Mouse (Mus musculus) erythroblast, adult 5-6 weeks (primary cell): Measurements from ENCODE around the gene Tbxa2r. TPM values are rescaled to one million over a fixed set of nuclear protein-coding genes. Genes with fewer than 3 reads are reported as not detected.

ENCODE experiments used
- ATAC-seq: replicated peaks from 2 replicates; pipeline ENCODE4 v1.8.0; 2016; ENCODE audit warnings: moderate number of reproducible peaks, mild to moderate bottlenecking, moderate TSS enrichment, inconsistent platforms; ENCODE audit not compliant: poor library complexity, low FRiP score, severe bottlenecking
- total RNA-seq, 2 experiments: library from RNA; stranded (forward) in 1 of 2; stranded (reverse) in 1 of 2; fragments of 150-400 nt in 1 of 2; fragments of 200-764, 138-1000 nt in 1 of 2; gene quantifications; 2 replicates each; pipeline versions ENCODE4 v1.2.3 to v1.2.4; 2015 to 2017; ENCODE audit warnings: low replicate concordance in 2 of 2

Tbxa2r gene
- total RNA-seq, 2 experiments from 2014 or later, result not detected

DNA sequence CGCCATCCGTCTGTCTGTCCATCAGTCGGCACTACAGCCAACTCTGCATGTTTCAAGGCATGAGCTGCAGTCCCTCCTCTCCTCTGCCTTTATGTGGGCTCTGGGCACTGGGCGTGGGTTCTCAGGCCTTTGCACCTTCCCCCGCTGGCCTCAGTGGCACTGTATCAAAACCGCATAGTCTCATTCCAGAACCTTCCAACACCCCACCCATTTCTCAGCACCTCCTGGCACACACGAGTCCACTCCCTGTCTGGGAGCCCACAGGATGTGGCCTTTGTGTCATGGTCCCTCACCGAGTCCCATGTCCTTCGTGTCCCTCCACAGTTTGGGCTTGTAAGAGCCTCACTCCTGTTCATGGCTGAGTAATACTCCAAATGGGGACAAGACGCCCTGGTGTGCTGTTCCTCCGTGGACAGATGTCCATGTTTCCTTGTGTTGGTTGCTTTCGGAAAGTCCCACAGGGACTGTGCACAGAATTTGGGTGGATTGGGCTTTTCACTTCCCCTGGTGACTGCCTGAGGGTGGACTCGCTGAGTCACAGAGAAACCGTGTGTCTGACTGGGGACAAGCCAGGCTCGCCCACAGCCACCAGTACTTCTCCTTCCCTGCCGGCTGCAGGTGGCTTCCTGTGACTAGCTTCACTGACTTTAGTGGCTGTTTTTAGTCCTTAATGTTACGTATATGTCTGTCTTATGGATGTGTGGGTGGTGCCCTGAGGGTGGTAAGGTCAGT lies 30.0 kb upstream of the Tbxa2r start:
- no peak for ATAC-seq

DNA sequence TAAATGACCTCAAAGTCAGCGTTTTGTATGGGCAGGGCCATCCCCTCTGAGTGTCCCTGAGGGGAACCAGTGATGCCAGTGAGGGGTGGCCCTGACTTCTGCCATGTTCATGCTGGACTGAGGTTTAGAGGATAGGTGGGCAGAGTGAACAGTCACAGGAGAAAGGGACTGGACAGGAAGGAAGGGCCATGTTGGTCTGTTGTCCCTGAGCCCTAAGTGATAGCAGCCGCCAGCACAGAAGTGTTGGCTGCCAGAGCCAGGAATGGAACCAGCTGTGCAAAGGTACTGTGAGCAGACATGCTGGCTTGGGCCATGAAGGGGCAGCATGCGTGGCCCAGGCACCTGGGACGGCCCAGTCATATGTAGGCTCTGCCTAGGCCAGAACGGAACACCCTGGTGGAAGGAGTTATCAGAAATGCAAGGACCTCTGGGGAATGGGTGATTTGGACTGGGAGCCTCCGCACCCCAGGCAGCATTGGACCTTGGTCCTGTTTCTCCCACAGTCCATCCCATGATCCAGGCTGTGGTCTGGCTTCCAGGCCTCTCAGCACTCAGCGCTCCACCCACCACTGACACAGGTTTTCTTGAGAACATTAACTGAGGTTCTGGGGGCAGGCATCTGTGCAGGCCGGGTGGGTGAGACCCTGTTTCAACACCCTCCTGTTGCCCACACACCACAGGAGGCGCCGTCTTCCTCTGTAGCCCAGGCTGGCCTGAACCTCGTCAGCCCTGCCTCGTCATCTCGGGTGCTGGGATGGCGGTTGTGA lies 28.8 kb upstream of the Tbxa2r start:
- ATAC-seq, result no peak

DNA sequence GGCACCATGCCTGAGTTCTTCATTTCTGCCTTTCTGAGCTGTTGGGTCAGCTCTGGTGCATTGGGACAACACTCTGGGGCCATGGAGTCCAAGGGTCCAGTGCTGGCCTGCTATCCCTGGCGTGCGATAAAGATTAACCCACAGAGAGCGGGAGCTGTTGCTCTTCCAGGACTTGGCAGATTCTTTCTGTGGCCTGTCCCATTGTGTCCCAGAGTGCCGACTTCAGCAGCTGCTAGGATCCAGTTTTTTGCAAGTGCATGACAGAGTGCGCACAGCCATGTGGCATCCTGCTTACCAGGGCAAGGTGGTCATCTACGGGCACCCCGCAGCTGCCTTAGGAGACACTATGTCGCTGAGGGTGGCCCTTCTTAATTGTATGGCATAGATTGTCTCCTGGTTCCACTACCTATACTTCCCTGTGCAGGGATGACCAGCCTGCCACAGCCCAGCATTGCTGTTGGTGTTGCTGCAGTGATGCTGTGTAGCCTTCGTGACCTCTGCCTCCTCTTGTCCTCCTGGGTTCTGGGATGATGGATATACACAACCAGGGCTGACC lies 28.1 kb upstream of the Tbxa2r start:
- no peak for ATAC-seq

DNA sequence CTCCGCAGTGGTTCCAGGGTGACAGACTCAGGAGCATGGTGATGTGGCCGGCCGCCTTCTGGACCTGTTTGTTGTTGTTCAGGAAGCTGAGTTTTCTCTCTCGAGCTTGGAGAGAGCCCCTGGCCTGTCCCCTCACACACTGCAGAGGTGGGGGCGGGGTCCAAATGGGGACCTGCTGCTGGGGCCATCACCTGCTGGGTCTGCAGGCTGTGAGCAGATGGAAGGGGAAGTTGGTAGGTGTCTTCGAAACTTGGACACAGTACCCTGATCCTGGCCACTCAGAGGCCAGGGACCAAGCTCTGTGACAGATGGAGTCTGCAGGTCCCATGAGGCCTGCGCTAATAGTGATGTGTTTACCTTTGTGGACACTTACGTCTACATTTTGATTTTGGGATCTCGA lies 27.2 kb upstream of the Tbxa2r start:
- no peak for ATAC-seq

DNA sequence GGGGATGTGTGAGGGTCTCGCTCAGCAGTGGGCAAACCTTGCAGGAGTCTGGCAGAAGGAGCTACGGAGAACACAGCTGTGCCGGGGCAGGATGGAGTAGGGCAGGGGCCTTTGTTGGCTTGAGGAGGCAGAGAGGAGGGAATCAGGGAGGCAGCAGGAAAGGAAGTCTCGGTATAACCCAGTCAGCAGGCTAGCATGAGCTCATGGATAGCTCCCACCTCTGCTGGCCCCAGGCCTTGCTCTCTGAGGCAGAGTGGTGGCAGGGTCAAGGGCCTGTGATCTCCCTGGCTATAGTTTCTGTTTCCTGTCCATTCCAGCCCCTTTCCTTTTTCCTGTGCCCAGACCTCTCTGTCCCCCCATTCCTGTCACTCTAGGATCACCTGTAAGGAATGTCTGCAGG lies 26.2 kb upstream of the Tbxa2r start:
- ATAC-seq, result no peak

DNA sequence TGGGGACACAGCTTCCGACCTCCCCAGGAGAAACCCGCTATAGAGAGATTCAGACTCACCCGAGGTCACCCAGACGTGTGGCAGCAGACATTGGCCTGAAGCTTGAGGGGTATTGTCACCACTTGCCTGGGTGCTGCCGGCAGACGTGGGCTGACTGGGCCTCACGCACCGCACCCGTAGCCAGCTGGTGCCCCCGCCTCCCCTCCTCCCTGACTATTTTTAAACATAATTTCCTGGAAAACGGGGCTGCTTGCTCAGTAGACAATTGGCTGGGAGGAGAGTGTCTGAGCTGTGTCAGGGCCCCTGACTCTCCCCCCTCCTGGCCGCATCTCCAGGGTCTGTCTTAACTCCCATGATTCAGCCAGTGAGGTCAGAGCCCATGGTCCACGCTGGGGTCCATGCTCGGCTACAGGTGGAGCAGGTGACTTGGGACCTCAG lies 25.7 kb upstream of the Tbxa2r start:
- ATAC-seq, result no peak

DNA sequence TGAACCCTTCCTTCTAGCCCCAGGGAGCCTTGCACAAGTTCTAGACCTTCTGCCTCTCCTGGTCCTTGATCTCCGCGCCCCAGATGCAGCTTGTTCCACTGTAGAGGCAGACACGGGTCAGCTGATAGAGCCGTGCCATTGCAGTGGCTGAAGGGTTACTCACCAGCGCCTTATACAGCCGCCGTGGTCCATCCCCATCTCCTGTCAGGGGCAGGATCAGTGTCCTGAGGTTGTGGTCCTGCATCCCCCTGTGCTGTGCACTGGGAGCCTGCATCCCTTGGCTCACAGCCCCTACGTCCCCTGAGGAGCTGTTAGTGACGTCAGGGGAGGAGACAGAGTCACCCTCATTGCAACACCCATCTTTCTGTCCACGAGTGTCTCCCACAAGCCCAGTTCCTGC lies 25.3 kb upstream of the Tbxa2r start:
- ATAC-seq, result no peak

DNA sequence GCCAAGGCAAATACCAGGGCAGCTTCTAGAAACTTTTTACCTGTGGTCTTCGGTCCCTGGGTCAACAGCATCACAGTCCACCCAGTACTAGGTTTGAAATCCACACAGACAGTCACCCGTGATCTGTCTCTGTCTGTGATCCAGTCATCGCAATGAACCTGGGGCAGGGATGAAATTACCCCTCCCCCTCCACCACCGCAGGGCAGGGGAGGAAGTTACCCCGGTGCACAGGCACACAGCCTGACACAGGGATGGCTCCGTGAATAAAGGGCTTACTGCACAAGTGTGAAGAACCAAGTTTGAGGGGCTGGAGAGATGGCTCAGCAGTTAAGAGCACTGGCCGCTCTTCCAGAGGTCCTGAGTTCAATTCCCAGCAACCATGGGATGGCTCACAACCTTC lies 24.8 kb upstream of the Tbxa2r start:
- ATAC-seq, result no peak

DNA sequence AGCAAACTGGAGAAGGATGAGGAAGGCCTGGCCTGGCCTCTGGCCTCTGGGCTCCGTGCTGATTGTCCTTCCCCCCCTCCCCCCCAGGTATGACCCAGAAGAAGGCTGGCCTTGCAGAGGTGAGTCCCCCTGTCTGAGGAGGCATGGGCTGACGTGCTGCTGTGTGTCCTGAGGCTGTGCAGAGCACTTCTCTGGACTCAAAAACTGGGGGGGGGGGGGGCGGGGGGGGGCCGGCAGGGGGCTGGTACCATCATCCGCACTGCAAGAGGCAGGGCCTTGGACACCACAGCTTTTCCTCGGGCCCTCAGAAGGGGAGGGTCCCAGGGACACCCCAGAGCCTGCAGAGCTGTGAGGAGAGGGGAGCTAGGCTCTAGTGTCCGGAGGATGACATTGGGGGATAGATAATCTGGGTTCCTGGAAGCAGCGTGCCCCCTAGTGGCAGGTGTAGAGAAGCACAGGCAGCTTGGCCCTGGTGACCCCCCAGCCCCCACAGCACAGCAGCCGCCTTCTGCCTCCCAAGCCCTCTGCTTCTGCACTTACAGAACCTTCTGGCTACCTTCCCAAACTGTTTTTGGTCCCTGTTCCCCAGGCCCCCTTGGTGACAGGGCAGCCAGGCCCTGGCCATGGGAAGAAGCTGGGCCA lies 23.8 kb upstream of the Tbxa2r start:
- ATAC-seq, result peak; percentile 66

DNA sequence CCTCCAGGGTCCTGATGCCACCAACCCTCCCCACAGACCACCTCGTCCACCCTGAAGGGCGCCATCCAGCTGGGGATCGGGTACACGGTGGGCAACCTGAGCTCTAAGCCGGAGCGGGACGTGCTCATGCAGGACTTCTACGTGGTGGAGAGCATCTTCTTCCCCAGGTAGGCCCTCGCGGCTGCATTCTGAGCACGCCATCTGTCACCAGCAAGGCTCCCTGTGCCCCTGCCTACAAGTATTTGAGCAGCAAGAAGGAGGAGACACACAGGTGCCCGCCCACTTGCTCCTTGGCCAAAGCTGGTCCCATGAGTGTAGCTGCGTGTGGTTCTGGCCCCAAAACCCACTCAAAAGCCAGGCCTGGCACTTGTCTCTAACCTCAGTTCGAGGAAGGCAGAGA lies 22.9 kb upstream of the Tbxa2r start:
- no peak for ATAC-seq

DNA sequence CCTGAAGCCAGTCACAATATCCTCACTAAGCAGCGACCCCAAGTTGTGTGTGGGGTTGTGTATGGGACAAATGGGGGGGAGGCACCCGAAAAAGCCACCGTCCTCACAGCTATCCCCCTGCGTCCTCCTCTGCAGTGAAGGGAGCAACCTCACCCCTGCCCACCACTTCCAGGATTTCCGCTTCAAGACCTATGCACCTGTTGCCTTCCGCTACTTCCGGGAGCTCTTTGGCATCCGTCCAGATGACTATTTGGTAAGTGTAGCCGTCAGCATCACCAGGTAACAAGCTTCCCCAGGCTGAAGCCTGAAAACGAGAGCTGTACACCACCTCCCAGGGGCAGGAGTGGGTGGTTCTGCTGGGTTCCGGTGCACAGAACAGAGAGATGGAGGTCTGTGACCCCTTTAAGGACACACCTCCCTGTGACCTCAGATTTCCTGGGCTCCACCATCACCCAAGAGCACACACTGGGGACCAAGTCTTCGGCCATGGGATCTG lies 22.3 kb upstream of the Tbxa2r start:
- ATAC-seq, result no peak

DNA sequence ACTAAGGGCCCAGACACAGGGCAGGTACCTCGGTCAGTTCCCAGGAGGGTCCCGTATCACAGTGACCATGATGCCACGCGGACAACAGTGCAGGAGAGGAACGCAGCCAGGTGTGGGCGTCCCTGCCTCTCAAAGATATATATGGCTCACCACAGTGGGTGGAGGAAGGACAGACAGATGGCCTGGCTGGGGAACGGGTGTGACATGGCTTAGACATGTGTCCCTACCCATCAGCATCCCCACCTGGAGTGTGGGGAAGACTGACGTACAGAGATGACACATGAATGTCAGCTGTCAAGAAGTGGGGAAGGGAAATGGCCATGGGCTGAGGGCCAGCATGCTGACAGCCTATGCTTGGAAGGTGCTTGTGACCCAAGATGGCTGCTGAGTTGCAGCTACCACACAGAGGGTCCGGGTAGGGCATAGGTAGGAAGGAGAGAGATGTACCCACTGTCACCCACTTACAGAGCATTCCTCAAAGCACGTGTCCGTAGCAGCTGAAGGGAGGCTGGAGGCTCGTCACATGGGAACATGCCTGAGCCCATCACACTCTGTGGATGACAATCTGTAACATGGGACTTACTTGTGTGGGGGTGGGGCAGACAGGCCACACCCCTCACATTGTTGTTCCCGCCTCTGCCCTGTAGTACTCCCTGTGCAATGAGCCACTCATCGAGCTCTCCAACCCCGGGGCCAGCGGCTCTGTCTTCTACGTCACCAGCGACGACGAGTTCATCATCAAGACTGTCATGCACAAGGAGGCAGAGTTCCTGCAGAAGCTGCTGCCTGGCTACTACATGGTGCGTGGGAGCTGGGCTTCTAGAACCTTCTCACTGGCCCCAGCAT lies 21.5 kb upstream of the Tbxa2r start:
- no peak for ATAC-seq

DNA sequence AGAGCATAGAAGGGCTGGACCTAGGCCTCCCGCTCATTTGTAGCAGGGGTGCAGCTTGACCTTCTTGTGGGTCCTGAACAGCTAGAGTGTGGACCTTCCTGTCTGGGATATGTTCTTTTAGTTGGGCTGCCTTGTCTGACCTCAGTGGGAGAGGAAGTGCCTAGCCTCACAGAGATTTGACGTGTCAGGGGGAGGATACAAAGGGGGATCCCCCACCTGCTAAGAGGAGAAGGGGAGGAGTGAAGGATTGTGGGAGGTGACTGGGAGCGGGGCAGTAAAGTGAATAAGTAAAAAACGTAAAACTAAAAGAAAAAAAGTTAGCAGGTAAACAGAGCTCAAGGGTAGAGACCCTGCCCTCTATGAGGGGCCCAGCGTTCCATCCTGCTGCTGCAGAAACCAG lies 19.0 kb upstream of the Tbxa2r start:
- no peak for ATAC-seq

DNA sequence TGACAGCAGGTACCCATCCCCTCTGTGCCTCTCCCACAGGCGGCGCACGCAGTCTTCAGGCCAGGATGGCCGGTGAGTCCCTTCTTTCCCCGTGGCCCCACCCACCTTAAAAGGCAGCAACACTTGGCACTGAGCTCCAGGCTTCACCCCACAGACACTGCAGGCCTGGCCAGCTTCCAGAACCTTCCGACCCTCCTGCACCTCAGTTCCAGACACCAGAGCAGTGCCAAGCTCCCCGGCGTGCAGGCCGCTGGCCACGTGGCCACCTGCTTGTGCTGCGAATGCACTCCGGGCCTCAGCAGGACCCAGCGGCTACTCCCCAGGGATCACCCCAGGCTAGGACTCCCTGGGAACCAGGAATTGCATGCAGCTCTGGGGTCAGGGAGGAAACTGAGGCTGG lies 14.9 kb upstream of the Tbxa2r start:
- no peak for ATAC-seq

DNA sequence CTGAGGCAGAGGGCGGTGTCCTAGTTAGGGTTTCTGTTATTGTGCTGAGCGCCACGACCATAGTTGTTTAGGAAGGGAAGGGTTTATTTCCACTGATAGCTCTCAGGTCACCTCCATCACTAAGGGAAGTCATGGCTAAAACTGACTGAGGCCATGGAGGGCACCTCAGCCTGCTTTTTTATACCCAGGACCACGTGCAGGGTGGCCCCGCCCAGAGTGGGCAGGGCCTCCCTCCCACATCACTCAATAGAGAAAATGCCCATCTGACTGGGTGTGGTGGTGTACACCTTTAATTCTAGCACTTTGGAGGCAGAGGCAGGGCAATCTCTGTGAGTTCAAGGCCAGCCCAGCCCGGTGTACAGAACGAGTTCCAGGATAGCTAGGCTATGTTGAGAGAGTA lies 14.3 kb upstream of the Tbxa2r start:
- no peak for ATAC-seq

DNA sequence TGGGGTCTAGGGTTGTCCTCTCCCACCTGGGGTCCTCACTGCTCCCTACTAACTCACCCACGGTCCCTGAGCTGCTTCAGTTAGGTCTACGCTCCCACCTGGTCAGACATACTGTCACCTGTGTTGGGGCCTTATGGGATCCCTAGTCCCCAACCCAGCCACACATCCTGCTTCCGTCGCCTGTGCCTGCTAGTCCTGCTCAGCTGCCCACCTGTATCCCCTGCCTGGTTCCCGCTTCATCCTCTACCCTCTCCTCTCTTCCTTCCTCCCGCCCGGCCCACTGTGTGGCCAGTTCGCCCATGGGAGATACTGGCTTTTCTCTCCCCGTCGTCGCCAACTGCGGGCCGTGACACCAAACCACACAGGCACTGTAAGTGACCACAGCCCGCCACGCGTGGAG lies 12.9 kb upstream of the Tbxa2r start:
- no peak for ATAC-seq

DNA sequence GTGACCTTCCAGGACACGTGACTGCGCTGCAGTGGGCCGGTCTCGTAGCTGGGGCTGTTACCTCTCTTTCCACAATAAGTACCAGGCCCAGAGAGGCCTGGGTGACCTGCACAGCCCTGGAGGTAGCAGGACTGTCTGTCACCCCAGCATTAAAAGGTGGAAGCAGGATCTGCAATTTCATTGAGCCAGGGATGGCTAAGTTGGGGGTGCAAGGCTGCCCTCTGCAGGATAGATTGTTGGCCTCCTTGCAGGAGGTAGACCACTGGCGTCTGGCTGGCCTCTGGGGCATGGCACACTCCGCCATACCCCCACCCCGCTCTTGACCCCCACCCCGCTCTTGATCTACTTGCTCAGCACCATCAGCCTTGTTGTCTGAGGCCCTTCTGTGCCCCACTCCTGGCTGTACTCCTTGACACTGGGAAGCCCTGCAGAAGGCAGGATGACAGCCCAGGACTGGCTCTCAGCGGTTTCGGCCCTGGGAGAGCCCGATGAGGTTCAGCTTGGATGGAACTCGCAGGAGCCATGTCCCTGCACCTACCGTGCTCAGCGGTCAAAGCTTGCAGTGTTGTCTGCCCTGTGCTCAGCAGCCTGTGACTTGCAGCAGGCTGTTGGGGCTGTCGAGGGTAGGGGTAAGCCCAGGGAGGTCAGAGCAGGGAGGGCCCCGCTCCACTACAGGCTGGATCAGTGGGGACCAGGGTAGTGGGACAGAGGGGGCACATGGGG lies 12.0 kb upstream of the Tbxa2r start:
- ATAC-seq, result no peak

DNA sequence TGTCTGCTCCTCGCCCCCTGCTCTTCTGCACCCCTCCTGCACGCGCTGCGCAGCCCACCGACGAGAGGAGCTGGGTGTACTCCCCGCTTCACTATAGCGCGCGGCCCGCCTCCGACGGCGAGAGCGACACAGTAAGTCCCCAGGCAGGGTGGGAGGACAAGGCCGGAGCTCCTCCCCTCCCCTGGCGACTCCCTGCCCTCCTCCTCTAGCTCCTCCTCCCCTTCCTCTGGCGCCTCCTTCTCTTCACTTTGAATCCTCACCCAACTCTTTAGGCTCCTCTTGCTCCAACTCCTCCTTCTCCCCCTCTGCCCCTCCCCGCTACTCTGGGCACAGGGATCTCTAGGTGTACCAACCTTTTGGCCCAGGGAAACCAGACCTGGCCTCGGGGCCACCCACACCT lies 11.3 kb upstream of the Tbxa2r start:
- ATAC-seq, result no peak
